Mouse (Mus musculus) C2C12 (cell line): ENCODE data around the gene Ankrd39. TPM values are rescaled to one million over a fixed set of nuclear protein-coding genes. Genes with fewer than 3 reads are reported as not detected.

Experiments
- H3K27me3 ChIP-seq: one replicate; pipeline ENCODE4 v1.6.1; 2011; ENCODE audit not compliant: control insufficient read depth, insufficient read depth, insufficient read length
- H3K36me3 ChIP-seq: one replicate; pipeline ENCODE4 v1.6.1; 2011; ENCODE audit not compliant: control insufficient read depth, insufficient read depth
- H3K4me3 ChIP-seq: one replicate; pipeline ENCODE4 v1.5.1; 2011; ENCODE audit warnings: mild to moderate bottlenecking, control low read depth; ENCODE audit not compliant: poor library complexity, insufficient read depth, severe bottlenecking
- H3K79me2 ChIP-seq: one replicate; pipeline ENCODE4 v1.6.1; 2011; ENCODE audit not compliant: control insufficient read depth, insufficient read depth
- H3K79me3 ChIP-seq: one replicate; pipeline ENCODE4 v1.6.1; 2011; ENCODE audit warnings: low read depth, control low read depth
- H3ac ChIP-seq: one replicate; pipeline ENCODE3; 2011; ENCODE audit warnings: low read depth; ENCODE audit not compliant: control insufficient read depth, insufficient read length
- CEBPB ChIP-seq: IDR thresholded peaks from one replicate; pipeline ENCODE4 v1.6.1; 2011; ENCODE audit warnings: low read depth, mild to moderate bottlenecking, control low read depth, moderate library complexity
- CTCF ChIP-seq: IDR thresholded peaks from one replicate; pipeline ENCODE4 v1.5.1; 2011; ENCODE audit not compliant: control insufficient read depth, insufficient read depth, insufficient read length
- FOSL1 ChIP-seq: IDR thresholded peaks from one replicate; pipeline ENCODE4 v1.8.0; 2011; ENCODE audit warnings: mild to moderate bottlenecking, low read length; ENCODE audit not compliant: poor library complexity, insufficient read depth, severe bottlenecking
- MAX ChIP-seq: IDR thresholded peaks from one replicate; pipeline ENCODE4 v1.6.1; 2011; ENCODE audit warnings: mild to moderate bottlenecking, control low read depth
- MYOD1 ChIP-seq: IDR thresholded peaks from one replicate; pipeline ENCODE4 v1.6.1; 2011; ENCODE audit warnings: low read depth; ENCODE audit not compliant: control insufficient read depth, insufficient read length
- MYOG ChIP-seq: IDR thresholded peaks from one replicate; pipeline ENCODE4 v1.6.1; 2011; ENCODE audit not compliant: control insufficient read depth, insufficient read length; ENCODE audit errors: extremely low read depth
- USF1 ChIP-seq: IDR thresholded peaks from one replicate; pipeline ENCODE4 v1.6.1; 2011; ENCODE audit warnings: low read depth, mild to moderate bottlenecking, control low read depth, moderate library complexity
- polyA plus RNA-seq: library from polyadenylated mRNA; unstranded; fragments of >200 nt; fragmentation: generic; extraction: Trizol; gene quantifications from one replicate; pipeline ENCODE4 v1.2.1, GENCODE M21; 2012; ENCODE audit warnings: missing spikeins

Gene Ankrd39
- polyA plus RNA-seq, 1 experiment: 7.8 TPM

- Histone ChIP-seq H3K36me3 (peaks cover 4% of the 10 kb centered on the region), H3K27me3 (no peaks in the 10 kb centered on the region), H3ac (no peak overlapping the region), H3K79me2 (no peaks in the 10 kb centered on the region), H3K79me3 (no peaks in the 10 kb centered on the region), H3K4me3 (no peak overlapping the region)
- TF ChIP-seq FOSL1 (no peak), CTCF (no peak), CEBPB (no peak), MYOD1 (no peak), MAX (no peak), USF1 (no peak), MYOG (no peak)
Measured at GRCm38 (mm10) chr1:36529875-36530274, 17.4 kb downstream of the Ankrd39 start.

- no peaks in the 10 kb centered on the region for H3K27me3 ChIP-seq
- H3K79me3 ChIP-seq: no peaks in the 10 kb centered on the region
- H3K4me3 ChIP-seq: no peak overlapping the region
- peaks cover 4% of the 10 kb centered on the region for H3K36me3 ChIP-seq
- no peaks in the 10 kb centered on the region for H3K79me2 ChIP-seq
- TF ChIP-seq MYOG: no peak
- TF ChIP-seq MAX: no peak
- TF ChIP-seq USF1: no peak
- no peak for TF ChIP-seq CTCF
- TF ChIP-seq FOSL1: no peak
- no peak for TF ChIP-seq CEBPB
- TF ChIP-seq MYOD1: no peak
- H3ac ChIP-seq: no peak overlapping the region
Measured at GRCm38 (mm10) chr1:36529274-36529673, 18.0 kb downstream of the Ankrd39 start.

- Histone ChIP-seq H3K27me3 (no peaks in the 10 kb centered on the region), H3K4me3 (no peak overlapping the region), H3K79me2 (no peaks in the 10 kb centered on the region), H3K79me3 (no peaks in the 10 kb centered on the region), H3ac (no peak overlapping the region), H3K36me3 (peaks cover 11% of the 10 kb centered on the region)
- no peak for TF ChIP-seq FOSL1
- no peak for TF ChIP-seq CEBPB
- TF ChIP-seq MYOD1: no peak
- no peak for TF ChIP-seq CTCF
- TF ChIP-seq USF1: no peak
- TF ChIP-seq MYOG: no peak
- TF ChIP-seq MAX: no peak
Measured at GRCm38 (mm10) chr1:36528351-36528750, 18.9 kb downstream of the Ankrd39 start.

GRCm38 (mm10) chr1:36526903-36527302, 20.3 kb downstream of the Ankrd39 start:
- Histone ChIP-seq H3K4me3 (no peak overlapping the region), H3K79me2 (no peaks in the 10 kb centered on the region), H3ac (no peak overlapping the region), H3K36me3 (peaks cover 19% of the 10 kb centered on the region), H3K79me3 (no peaks in the 10 kb centered on the region), H3K27me3 (no peaks in the 10 kb centered on the region)
- no peak for TF ChIP-seq MYOD1
- no peak for TF ChIP-seq MAX
- TF ChIP-seq MYOG: no peak
- TF ChIP-seq CTCF: no peak

- Histone ChIP-seq H3K79me2 (no peaks in the 10 kb centered on the region), H3K36me3 (peaks cover 27% of the 10 kb centered on the region), H3ac (no peak overlapping the region), H3K79me3 (no peaks in the 10 kb centered on the region), H3K27me3 (no peaks in the 10 kb centered on the region), H3K4me3 (no peak overlapping the region)
- TF ChIP-seq CEBPB (no peak), MYOG (no peak), USF1 (no peak), CTCF (no peak), MYOD1 (no peak), MAX (no peak), FOSL1 (no peak)
Measured at GRCm38 (mm10) chr1:36525774-36526173, 21.5 kb downstream of the Ankrd39 start.

GRCm38 (mm10) chr1:36524058-36524457, 23.2 kb downstream of the Ankrd39 start:
- Histone ChIP-seq H3ac (no peak overlapping the region), H3K27me3 (no peaks in the 10 kb centered on the region), H3K79me2 (no peaks in the 10 kb centered on the region), H3K4me3 (no peak overlapping the region), H3K36me3 (peaks cover 27% of the 10 kb centered on the region), H3K79me3 (no peaks in the 10 kb centered on the region)
- no peak for TF ChIP-seq FOSL1
- no peak for TF ChIP-seq CTCF
